Mouse (Mus musculus) limb, embryonic 14.5 days (tissue): ENCODE measurements at regions not wholly inside any gene's neighbourhood (a gene's known extent, or its start where the extent isn't known, plus 50 kb on each side); places are given as distances from the start of the nearest gene placed in this dataset.

ENCODE experiments used
- ATAC-seq: fragments of 200-750 bp; cut with Nextera tagmentation; 2 replicates; pipeline ENCODE4 v1.8.0; 2017; ENCODE audit warnings: low read depth, moderate number of reproducible peaks, moderate TSS enrichment; ENCODE audit not compliant: low FRiP score
- DNase-seq: peaks from one replicate; pipeline ENCODE4 v3.0.0-alpha.2; 2015; ENCODE audit warnings: low spot score
- H3K27ac ChIP-seq: fragments of 300-500 bp; sonication (generic); replicated peaks from 2 replicates; pipeline ENCODE4 v1.5.1; 2014; ENCODE audit warnings: low read depth, mild to moderate bottlenecking, low read length, moderate library complexity, mixed read lengths
- H3K27me3 ChIP-seq: fragments of 300-500 bp; sonication (generic); 2 replicates; pipeline ENCODE4 v1.6.1; 2014; ENCODE audit warnings: low read length, mixed read lengths; ENCODE audit not compliant: control insufficient read depth, insufficient read depth
- H3K36me3 ChIP-seq: fragments of 300-500 bp; sonication (generic); 2 replicates; pipeline ENCODE4 v1.6.1; 2014; ENCODE audit warnings: mild to moderate bottlenecking, low read length, moderate library complexity, mixed read lengths; ENCODE audit not compliant: control insufficient read depth, insufficient read depth
- H3K4me1 ChIP-seq: fragments of 300-500 bp; sonication (generic); 2 replicates; pipeline ENCODE4 v1.6.1; 2014; ENCODE audit warnings: antibody characterized with exemption, low read length, mixed read lengths; ENCODE audit not compliant: control insufficient read depth, insufficient read depth
- H3K4me2 ChIP-seq: fragments of 300-500 bp; sonication (generic); replicated peaks from 2 replicates; pipeline ENCODE4 v1.6.1; 2014; ENCODE audit warnings: low read depth, mild to moderate bottlenecking, low read length, moderate library complexity; ENCODE audit not compliant: severe bottlenecking
- H3K4me3 ChIP-seq: fragments of 300-500 bp; sonication (generic); replicated peaks from 2 replicates; pipeline ENCODE4 v1.5.1; 2014; ENCODE audit warnings: low read length
- H3K9ac ChIP-seq: fragments of 300-500 bp; sonication (generic); 2 replicates; pipeline ENCODE4 v1.6.1; 2014; ENCODE audit warnings: mild to moderate bottlenecking, low read depth, low read length, moderate library complexity; ENCODE audit not compliant: severe bottlenecking
- H3K9me3 ChIP-seq: fragments of 300-500 bp; sonication (generic); 2 replicates; pipeline ENCODE4 v1.6.1; 2016; ENCODE audit warnings: low read length; ENCODE audit not compliant: control insufficient read depth
- POLR2A ChIP-seq: fragments of 200-500 bp; IDR thresholded peaks from 2 replicates; pipeline ENCODE4 v1.8.0; 2012; ENCODE audit warnings: inconsistent platforms, mild to moderate bottlenecking, moderate library complexity, borderline replicate concordance; ENCODE audit not compliant: insufficient read depth, insufficient read length; ENCODE audit errors: extremely low read depth
- WGBS: fragments of 180-500 bp; shearing (Covaris S2); extraction: QIAGEN DNeasy Blood & Tissue Kit; methylation state at CpG from one replicate; pipeline ENCODE4 v1.1.7; 2014; 5-methylcytosine and 5-hydroxymethylcytosine counted together

DNA sequence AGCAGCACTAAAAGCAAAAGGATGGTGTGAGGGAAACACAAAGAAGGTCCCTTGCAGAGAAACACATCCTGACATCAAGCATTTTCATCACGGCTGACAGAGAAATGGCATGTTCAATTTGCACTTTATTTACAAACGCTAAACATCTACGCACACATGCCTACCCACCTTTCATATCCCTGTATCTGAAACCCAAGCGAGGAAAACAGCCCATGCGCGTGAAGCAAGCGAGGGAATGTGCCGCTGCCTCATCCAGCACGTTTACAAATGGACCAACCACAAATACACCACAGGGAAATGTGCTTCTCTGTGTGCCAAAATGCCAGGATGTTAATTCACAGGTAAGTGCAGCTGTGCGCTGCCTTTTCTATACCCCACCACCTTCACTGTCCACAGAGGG, 399.7 kb upstream of the Pou3f3 start:
- peaks cover 11% of the 10 kb centered on the region; the same call in 1 of the 2 replicates for H3K4me1 ChIP-seq
- no peak overlapping the region for H3K27ac ChIP-seq
- H3K27me3 ChIP-seq = no peaks in the 10 kb centered on the region
- no peak overlapping the region for H3K9ac ChIP-seq
- WGBS = 66% methylated on average over 10 of the region's 10 CpGs
- peak overlapping the region; percentile 19; the same call in 1 of the 2 replicates for H3K4me2 ChIP-seq
- H3K4me3 ChIP-seq = no peak overlapping the region
- no peak for DNase-seq
- TF ChIP-seq POLR2A = no peak
- no peaks in the 10 kb centered on the region for H3K9me3 ChIP-seq
- ATAC-seq = no peak
- no peaks in the 10 kb centered on the region for H3K36me3 ChIP-seq

- no peaks in the 10 kb centered on the region for H3K27me3 ChIP-seq
- no peaks in the 10 kb centered on the region for H3K4me1 ChIP-seq
- H3K9ac ChIP-seq = no peak overlapping the region
- H3K9me3 ChIP-seq = no peaks in the 10 kb centered on the region
- DNase-seq = no peak
- TF ChIP-seq POLR2A = no peak
- H3K4me2 ChIP-seq = no peak overlapping the region
- ATAC-seq = no peak
- no peak overlapping the region for H3K27ac ChIP-seq
- no peaks in the 10 kb centered on the region for H3K36me3 ChIP-seq
- no peak overlapping the region for H3K4me3 ChIP-seq
- WGBS = 41% methylated on average over 1 of the region's 1 CpGs
These were observed 386.3 kb upstream of the Pou3f3 start for GRCm38 (mm10) chr1:42309251-42309650.

GRCm38 (mm10) chr1:42313494-42313893, 382.1 kb upstream of the Pou3f3 start:
- Histone ChIP-seq H3K9ac (no peak overlapping the region), H3K4me3 (no peak overlapping the region), H3K9me3 (no peaks in the 10 kb centered on the region), H3K36me3 (no peaks in the 10 kb centered on the region), H3K4me1 (no peaks in the 10 kb centered on the region), H3K27me3 (no peaks in the 10 kb centered on the region), H3K27ac (no peak overlapping the region), H3K4me2 (no peak overlapping the region)
- no peak for TF ChIP-seq POLR2A
- DNase-seq (no peak), ATAC-seq (no peak)
- 76% methylated on average over 4 of the region's 4 CpGs for WGBS

DNA sequence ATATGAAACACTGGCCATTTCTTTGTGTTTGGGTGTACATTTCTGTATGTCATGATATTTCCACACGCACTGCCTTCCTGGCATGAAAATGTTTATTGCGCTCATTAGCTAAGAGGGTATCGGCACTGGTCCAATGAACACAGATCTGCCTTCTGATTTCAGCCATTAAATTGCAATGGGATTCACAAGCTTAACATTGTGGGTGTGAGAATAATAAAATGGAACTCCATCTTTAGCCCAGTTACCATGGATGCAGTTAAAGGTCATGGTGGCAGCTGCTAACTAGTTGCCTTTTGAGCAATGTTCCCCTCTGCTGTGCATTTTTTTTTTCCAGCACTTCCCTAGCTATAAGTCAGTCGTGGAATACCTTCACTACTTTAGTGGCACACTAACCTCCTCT, 343.7 kb upstream of the Pou3f3 start:
- no peaks in the 10 kb centered on the region for H3K27me3 ChIP-seq
- no peak overlapping the region for H3K4me3 ChIP-seq
- H3K9me3 ChIP-seq = no peaks in the 10 kb centered on the region
- H3K36me3 ChIP-seq = no peaks in the 10 kb centered on the region
- peak overlapping the region; percentile 14; the same call in 1 of the 2 replicates for H3K4me2 ChIP-seq
- DNase-seq (peak; percentile 26), ATAC-seq (no peak)
- no peak overlapping the region for H3K9ac ChIP-seq
- WGBS = 43% methylated on average over 4 of the region's 4 CpGs
- H3K27ac ChIP-seq = no peak overlapping the region
- H3K4me1 ChIP-seq = peaks cover 19% of the 10 kb centered on the region
- no peak for TF ChIP-seq POLR2A

GRCm38 (mm10) chr1:42352389-42352788, 343.2 kb upstream of the Pou3f3 start:
- no peak overlapping the region for H3K27ac ChIP-seq
- WGBS = 59% methylated on average over 13 of the region's 13 CpGs
- ATAC-seq = no peak
- peak overlapping the region; percentile 14; the same call in 1 of the 2 replicates for H3K4me2 ChIP-seq
- no peak overlapping the region for H3K4me3 ChIP-seq
- no peaks in the 10 kb centered on the region for H3K9me3 ChIP-seq
- no peak overlapping the region for H3K9ac ChIP-seq
- H3K4me1 ChIP-seq = peaks cover 19% of the 10 kb centered on the region
- no peaks in the 10 kb centered on the region for H3K36me3 ChIP-seq
- no peak for DNase-seq
- TF ChIP-seq POLR2A = no peak
- no peaks in the 10 kb centered on the region for H3K27me3 ChIP-seq

GRCm38 (mm10) chr1:42353096-42353495, 342.5 kb upstream of the Pou3f3 start:
- DNase-seq (peak; percentile 72), ATAC-seq (no peak)
- H3K4me1 ChIP-seq = peaks cover 19% of the 10 kb centered on the region
- H3K9ac ChIP-seq = no peak overlapping the region
- H3K36me3 ChIP-seq = no peaks in the 10 kb centered on the region
- no peak for TF ChIP-seq POLR2A
- H3K27ac ChIP-seq = no peak overlapping the region
- no peaks in the 10 kb centered on the region for H3K27me3 ChIP-seq
- H3K4me3 ChIP-seq = no peak overlapping the region
- 52% methylated on average over 8 of the region's 8 CpGs for WGBS
- H3K4me2 ChIP-seq = no peak overlapping the region
- H3K9me3 ChIP-seq = no peaks in the 10 kb centered on the region
